Mouse (Mus musculus) liver, postnatal 0 days (tissue): ENCODE data around the gene Wdr19. TPM values are rescaled to one million over a fixed set of nuclear protein-coding genes. Genes with fewer than 3 reads are reported as not detected.
A peak's percentile ranks its signal among the peaks of the same experiment; 100 is the strongest.

ENCODE experiments used
- ATAC-seq: fragments of 200-750 bp; cut with Nextera tagmentation; 2 replicates; pipeline ENCODE4 v1.8.0; 2017; ENCODE audit warnings: mild to moderate bottlenecking, moderate library complexity
- DNase-seq: peaks from one replicate; pipeline ENCODE4 v3.0.0-alpha.2; 2016
- H3K27ac ChIP-seq: fragments of 300-500 bp; sonication (generic); 2 replicates; pipeline ENCODE4 v1.5.1; 2014; ENCODE audit warnings: antibody characterized with exemption, moderate library complexity, mild to moderate bottlenecking, low read depth
- H3K27me3 ChIP-seq: fragments of 300-500 bp; sonication (generic); 2 replicates; pipeline ENCODE4 v1.6.1; 2014; ENCODE audit warnings: low read length, control low read depth, mixed read lengths; ENCODE audit not compliant: insufficient read depth
- H3K36me3 ChIP-seq: fragments of 300-500 bp; sonication (generic); replicated peaks from 2 replicates; pipeline ENCODE4 v1.6.1; 2014; ENCODE audit warnings: mild to moderate bottlenecking, control low read depth, low read length, moderate library complexity, mixed read lengths; ENCODE audit not compliant: insufficient read depth
- H3K4me1 ChIP-seq: fragments of 300-500 bp; sonication (generic); 2 replicates; pipeline ENCODE4 v1.6.1; 2014; ENCODE audit warnings: antibody characterized with exemption, mild to moderate bottlenecking, control low read depth; ENCODE audit not compliant: insufficient read depth
- H3K4me2 ChIP-seq: fragments of 300-500 bp; sonication (generic); 2 replicates; pipeline ENCODE4 v1.6.1; 2014; ENCODE audit warnings: low read depth, mild to moderate bottlenecking, low read length, moderate library complexity, mixed read lengths
- H3K4me3 ChIP-seq: fragments of 300-500 bp; sonication (generic); 2 replicates; pipeline ENCODE4 v1.5.1; 2014; ENCODE audit warnings: low read depth, low read length
- H3K9ac ChIP-seq: fragments of 300-500 bp; sonication (generic); replicated peaks from 2 replicates; pipeline ENCODE4 v1.6.1; 2014; ENCODE audit warnings: mild to moderate bottlenecking, moderate library complexity
- H3K9me3 ChIP-seq: fragments of 300-500 bp; sonication (generic); 2 replicates; pipeline ENCODE4 v1.6.1; 2016; ENCODE audit warnings: mild to moderate bottlenecking, control low read depth, low read length, mixed read lengths
- CTCF ChIP-seq: sonication (generic); IDR thresholded peaks from 2 replicates; pipeline ENCODE4 v1.5.1; 2016; ENCODE audit warnings: antibody characterized with exemption, low read depth
- EP300 ChIP-seq: IDR thresholded peaks from 2 replicates; pipeline ENCODE4 v1.6.1; 2016; ENCODE audit warnings: antibody characterized with exemption, low read depth, mild to moderate bottlenecking
- WGBS: fragments of 180-500 bp; shearing (Covaris S2); extraction: QIAGEN DNeasy Blood & Tissue Kit; methylation state at CpG from one replicate; pipeline ENCODE4 v1.1.7; 2014; ENCODE audit not compliant: insufficient replicate concordance; 5-methylcytosine and 5-hydroxymethylcytosine counted together
- polyA plus RNA-seq: library from polyadenylated mRNA; unstranded; fragments of >200 nt; fragmentation: Nextera tagmentation; extraction: Ambion mirVana; gene quantifications from 2 replicates; pipeline ENCODE4 v1.2.1, GENCODE M21; 2015

Gene Wdr19
- polyA plus RNA-seq, 1 experiment from 2014 or later, result 1.1 TPM

DNA sequence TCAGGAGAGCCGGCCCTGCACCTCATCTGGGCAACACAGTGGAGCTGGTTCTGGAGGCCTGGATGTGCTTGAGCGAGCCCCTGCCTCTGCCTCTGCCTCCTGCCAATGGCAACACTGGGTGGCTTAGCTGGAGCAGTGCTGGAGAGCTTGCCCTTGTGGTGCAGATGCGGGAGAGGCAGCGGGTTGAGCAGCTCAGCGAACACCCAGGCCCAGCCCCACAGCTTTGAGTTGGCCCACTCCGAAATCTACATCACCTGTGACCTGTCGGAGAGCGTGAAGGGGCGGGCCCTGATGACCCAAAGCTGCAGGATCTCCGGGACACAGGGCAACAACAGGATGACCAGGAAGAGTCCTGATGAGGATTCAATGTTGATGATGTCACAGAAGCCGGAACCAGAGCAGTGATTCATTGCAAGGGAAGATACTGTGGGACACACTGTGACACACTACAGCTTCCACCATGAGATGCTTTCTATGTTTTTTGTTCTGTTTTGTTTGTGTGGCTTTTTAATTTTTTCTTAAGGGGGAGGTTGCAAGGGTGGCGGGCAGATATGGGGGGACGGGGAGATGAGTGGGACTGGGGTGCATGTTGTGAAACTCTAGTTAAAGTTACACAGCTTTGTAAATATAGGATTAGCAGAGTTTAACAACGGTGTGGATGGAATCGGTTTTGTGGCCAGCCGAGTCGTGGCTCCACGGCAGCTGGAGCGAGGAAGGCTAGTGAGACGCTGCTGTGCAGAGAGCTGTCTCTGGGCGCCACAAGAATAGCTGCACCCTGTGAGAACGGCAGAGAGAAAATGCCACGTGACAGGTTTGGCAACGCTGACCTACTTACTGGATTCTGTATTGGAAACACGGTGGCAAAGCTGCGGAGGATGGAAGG is 24.2 kb upstream of the Wdr19 start:
- 60% methylated on average over 26 of the region's 26 CpGs for WGBS
- DNase-seq (peak; percentile 26), ATAC-seq (peak; percentile 71)
- H3K9ac ChIP-seq, result no peak overlapping the region
- 0 out of 2 replicates have a peak overlapping the region, but pooled peaks have one; percentile 20 for H3K4me3 ChIP-seq
- H3K27me3 ChIP-seq, result no peaks in the 10 kb centered on the region
- H3K36me3 ChIP-seq, result no peaks in the 10 kb centered on the region
- H3K27ac ChIP-seq, result no peak overlapping the region
- H3K9me3 ChIP-seq, result no peaks in the 10 kb centered on the region
- H3K4me1 ChIP-seq, result peaks cover 4% of the 10 kb centered on the region; the same call in 1 of the 2 replicates
- peak overlapping the region; percentile 58 for H3K4me2 ChIP-seq
- TF ChIP-seq EP300 (no peak), CTCF (no peak)

DNA sequence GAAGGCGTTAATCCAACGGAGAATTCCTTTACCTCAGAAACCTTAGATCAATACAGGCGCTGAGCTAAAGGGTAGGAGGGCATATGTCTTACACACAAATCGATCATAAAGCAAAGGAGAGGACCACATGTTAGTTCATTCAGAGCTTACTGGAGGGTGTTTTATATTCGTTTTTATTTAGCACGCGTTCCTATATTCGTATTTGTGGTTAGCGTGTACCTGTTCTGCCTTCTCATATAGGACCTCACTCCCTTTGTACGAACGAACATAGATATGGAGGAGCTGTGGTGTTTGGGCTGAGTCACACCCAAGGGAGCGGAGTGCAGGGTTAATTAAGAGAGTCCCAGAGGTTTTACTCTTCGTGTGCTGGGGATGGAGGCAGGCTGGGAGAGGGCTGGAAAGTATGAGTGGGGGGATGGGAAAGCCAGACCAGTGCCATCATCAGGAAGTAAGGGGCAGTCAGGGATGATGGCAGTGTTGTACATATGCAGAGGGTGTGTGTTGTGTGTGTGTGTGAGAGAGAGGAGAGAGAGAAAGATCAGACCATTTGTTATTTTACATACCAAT is 23.5 kb upstream of the Wdr19 start:
- H3K27me3 ChIP-seq, result no peaks in the 10 kb centered on the region
- DNase-seq, result no peak

DNA sequence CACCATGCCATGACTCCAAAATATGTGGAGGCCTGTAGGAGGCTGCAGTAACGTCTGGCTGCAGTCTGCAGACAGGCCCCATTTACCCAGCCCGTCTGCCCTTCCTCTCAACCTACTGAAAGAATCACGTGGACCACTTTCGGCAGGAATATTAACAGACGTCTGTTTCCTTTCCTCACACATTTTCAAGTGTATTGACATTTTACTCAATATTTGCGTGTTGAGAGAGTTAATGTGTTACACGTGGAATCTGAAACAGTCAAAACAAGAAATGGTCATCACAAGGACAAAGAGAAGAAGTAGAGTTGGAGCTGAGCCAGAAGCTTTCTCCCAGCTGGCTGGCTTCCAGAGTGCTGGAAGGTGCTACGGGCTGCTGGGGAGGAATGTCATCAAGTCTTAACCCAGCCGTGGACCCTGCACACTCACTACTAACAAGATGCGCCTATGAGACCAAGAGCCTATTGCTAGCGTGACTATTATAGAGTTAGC is 22.4 kb upstream of the Wdr19 start:
- Histone ChIP-seq H3K27me3 (no peaks in the 10 kb centered on the region), H3K9ac (no peak overlapping the region), H3K4me1 (peaks cover 4% of the 10 kb centered on the region; the same call in 1 of the 2 replicates), H3K4me2 (0 out of 2 replicates have a peak overlapping the region, but pooled peaks have one; percentile 7), H3K36me3 (no peaks in the 10 kb centered on the region), H3K27ac (no peak overlapping the region), H3K4me3 (no peak overlapping the region), H3K9me3 (no peaks in the 10 kb centered on the region)
- DNase-seq (no peak), ATAC-seq (no peak)
- 51% methylated on average over 11 of the region's 11 CpGs for WGBS
- TF ChIP-seq EP300, result no peak
- TF ChIP-seq CTCF, result no peak

More for the DNA sequence above, 23.5 kb upstream of the Wdr19 start:
- Histone ChIP-seq H3K4me1 (peaks cover 4% of the 10 kb centered on the region; the same call in 1 of the 2 replicates), H3K4me2 (peak overlapping the region; percentile 58), H3K4me3 (0 out of 2 replicates have a peak overlapping the region, but pooled peaks have one; percentile 20), H3K36me3 (no peaks in the 10 kb centered on the region), H3K9ac (no peak overlapping the region), H3K9me3 (no peaks in the 10 kb centered on the region), H3K27ac (no peak overlapping the region)
- WGBS, result 61% methylated on average over 13 of the region's 13 CpGs
- no peak for ATAC-seq
- TF ChIP-seq CTCF (no peak), EP300 (no peak)

DNA sequence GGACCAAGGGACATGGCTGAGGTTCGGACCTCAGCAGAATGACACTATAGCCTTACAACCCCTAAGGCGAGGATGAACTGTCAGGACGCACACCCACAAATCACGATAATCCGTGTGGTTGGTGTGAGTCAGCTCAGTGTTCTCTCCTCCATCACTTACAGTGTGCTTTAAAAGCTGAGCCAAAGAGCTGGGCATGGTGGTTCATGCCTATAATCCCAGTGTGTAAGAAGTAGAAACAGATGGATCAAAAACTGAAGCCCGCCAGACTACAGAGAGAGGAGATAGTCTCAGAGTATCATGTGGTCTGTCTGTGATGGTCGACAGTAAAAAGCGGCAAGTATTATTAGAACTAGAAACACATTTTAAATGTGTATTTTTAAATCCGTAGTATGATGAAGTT is 21.0 kb upstream of the Wdr19 start:
- whole genome bisulfite sequencing, result 84% methylated on average over 9 of the region's 9 CpGs
- H3K27ac ChIP-seq, result no peak overlapping the region
- peaks cover 4% of the 10 kb centered on the region; the same call in 1 of the 2 replicates for H3K4me1 ChIP-seq
- no peaks in the 10 kb centered on the region for H3K27me3 ChIP-seq
- no peak for DNase-seq
- no peak overlapping the region for H3K4me2 ChIP-seq
- TF ChIP-seq EP300, result no peak
- no peak for TF ChIP-seq CTCF
- H3K36me3 ChIP-seq, result no peaks in the 10 kb centered on the region
- no peak overlapping the region for H3K9ac ChIP-seq
- no peaks in the 10 kb centered on the region for H3K9me3 ChIP-seq
- H3K4me3 ChIP-seq, result no peak overlapping the region
- ATAC-seq, result no peak

DNA sequence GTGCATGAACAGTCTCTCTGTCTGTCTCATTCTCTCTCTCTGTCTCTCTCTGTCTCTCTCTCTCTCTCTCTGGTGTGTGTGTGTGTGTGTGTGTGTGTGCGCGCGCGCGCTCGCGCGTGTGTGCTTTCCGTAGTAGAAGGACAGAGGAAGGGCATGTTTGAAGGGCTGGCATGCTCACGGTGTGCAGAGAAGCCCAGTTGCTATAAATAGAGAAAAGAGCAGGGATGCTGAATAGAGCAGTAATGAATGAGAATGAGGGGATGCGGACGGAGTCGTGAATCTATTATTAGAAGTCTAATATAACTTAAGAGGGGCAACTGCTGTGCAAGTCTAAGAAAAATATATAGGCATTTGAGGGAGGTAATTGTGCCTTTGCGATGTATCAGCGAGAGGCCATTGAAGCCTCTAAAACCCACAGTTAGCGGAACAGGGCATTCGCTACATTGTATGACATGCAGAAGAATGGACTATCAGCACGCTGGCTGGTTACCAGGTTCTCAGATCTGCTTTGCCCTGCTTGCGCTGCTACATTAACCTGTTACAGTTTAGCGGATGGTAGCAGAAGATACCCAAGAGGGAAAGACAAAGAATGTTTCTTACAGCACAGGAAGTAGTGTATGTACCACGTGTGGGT is 18.2 kb upstream of the Wdr19 start:
- Histone ChIP-seq H3K27ac (no peak overlapping the region), H3K27me3 (no peaks in the 10 kb centered on the region), H3K9me3 (no peaks in the 10 kb centered on the region), H3K4me1 (peaks cover 4% of the 10 kb centered on the region; the same call in 1 of the 2 replicates), H3K4me2 (no peak overlapping the region), H3K4me3 (no peak overlapping the region), H3K36me3 (no peaks in the 10 kb centered on the region), H3K9ac (no peak overlapping the region)
- DNase-seq, result no peak
- WGBS, result 82% methylated on average over 21 of the region's 21 CpGs
- ATAC-seq, result no peak
- TF ChIP-seq CTCF (no peak), EP300 (no peak)

DNA sequence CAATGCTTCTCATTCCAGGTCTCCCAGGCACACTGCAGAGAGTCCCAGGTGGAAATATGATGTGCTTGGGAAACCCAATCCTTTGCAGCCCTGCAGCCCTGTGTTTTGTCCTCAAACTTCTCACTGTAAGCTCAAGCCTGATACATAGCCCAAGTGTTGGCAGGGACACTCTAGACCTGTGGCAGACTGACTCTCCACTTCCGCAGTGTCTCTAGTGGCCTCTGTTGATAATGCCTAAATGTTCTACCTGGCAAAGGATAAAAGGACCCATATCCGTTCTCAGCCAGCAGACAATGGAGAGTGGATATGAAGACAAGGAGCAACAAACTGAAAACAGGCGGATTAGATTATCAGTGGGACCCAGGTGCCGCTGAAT is 17.7 kb upstream of the Wdr19 start:
- Histone ChIP-seq H3K27ac (no peak overlapping the region), H3K9ac (no peak overlapping the region), H3K36me3 (no peaks in the 10 kb centered on the region), H3K4me3 (no peak overlapping the region), H3K27me3 (no peaks in the 10 kb centered on the region), H3K9me3 (no peaks in the 10 kb centered on the region), H3K4me2 (no peak overlapping the region), H3K4me1 (peaks cover 3% of the 10 kb centered on the region; the same call in 1 of the 2 replicates)
- no peak for ATAC-seq
- no peak for TF ChIP-seq CTCF
- no peak for TF ChIP-seq EP300
- 73% methylated on average over 4 of the region's 4 CpGs for WGBS
- DNase-seq, result no peak
